Mouse (Mus musculus) liver, embryonic 14.5 days (tissue): Measurements from ENCODE around the gene Akr1c19. TPM values are rescaled to one million over a fixed set of nuclear protein-coding genes. Genes with fewer than 3 reads are reported as not detected.
A peak's percentile ranks its signal among the peaks of the same experiment; 100 is the strongest.
"Not testable (repeated sequence)": the region's sequence is repeated elsewhere in the genome, so short reads cannot be mapped to it uniquely, and the experiment has no call there.

Experiments used
- ATAC-seq: fragments of 200-750 bp; cut with Nextera tagmentation; 2 replicates; pipeline ENCODE4 v1.8.0; 2017; ENCODE audit warnings: moderate number of reproducible peaks, mild to moderate bottlenecking, moderate library complexity; ENCODE audit not compliant: insufficient read depth
- DNase-seq, 3 experiments: peaks; one replicate each; pipeline ENCODE4 v3.0.0-alpha.2; 2012 to 2013; ENCODE audit warnings: low read depth in 3 of 3, low spot score in 3 of 3
- H3K27ac ChIP-seq: fragments of 300-500 bp; sonication (generic); 2 replicates; pipeline ENCODE4 v1.5.1; 2014; ENCODE audit warnings: moderate library complexity, mild to moderate bottlenecking, control low read depth, inconsistent platforms
- H3K27me3 ChIP-seq: fragments of 300-500 bp; sonication (generic); 2 replicates; pipeline ENCODE4 v1.6.1; 2014; ENCODE audit warnings: mild to moderate bottlenecking, low read length, moderate library complexity; ENCODE audit not compliant: control insufficient read depth, insufficient read depth
- H3K36me3 ChIP-seq: fragments of 300-500 bp; sonication (generic); replicated peaks from 2 replicates; pipeline ENCODE4 v1.6.1; 2014; ENCODE audit warnings: low read depth; ENCODE audit not compliant: control insufficient read depth, insufficient read depth
- H3K4me1 ChIP-seq, 2 experiments: fragments of 200-500 bp in 1 of 2; fragments of 300-500 bp in 1 of 2; sonication (generic) in 1 of 2; replicated peaks; 2 replicates each; pipeline ENCODE4 v1.6.1; 2012 to 2014; ENCODE audit warnings: antibody characterized with exemption in 1 of 2, inconsistent platforms in 1 of 2, low read length in 1 of 2; ENCODE audit not compliant: control insufficient read depth in 2 of 2, insufficient read depth in 2 of 2
- H3K4me2 ChIP-seq: fragments of 300-500 bp; sonication (generic); 2 replicates; pipeline ENCODE4 v1.6.1; 2014; ENCODE audit warnings: low read depth, mild to moderate bottlenecking, control low read depth, moderate library complexity
- H3K4me3 ChIP-seq, 2 experiments: fragments of 200-500 bp in 1 of 2; fragments of 300-500 bp in 1 of 2; sonication (generic) in 1 of 2; 2 replicates each; pipeline ENCODE4 v1.5.1; 2012 to 2014; ENCODE audit warnings: low read depth in 2 of 2, low read length in 2 of 2, mild to moderate bottlenecking in 2 of 2, control low read depth in 1 of 2, inconsistent platforms in 1 of 2, moderate library complexity in 1 of 2; ENCODE audit not compliant: insufficient read depth in 1 of 2
- H3K9ac ChIP-seq: fragments of 300-500 bp; sonication (generic); replicated peaks from 2 replicates; pipeline ENCODE4 v1.6.1; 2014; ENCODE audit warnings: mild to moderate bottlenecking, control low read depth, moderate library complexity
- H3K9me3 ChIP-seq: fragments of 300-500 bp; sonication (generic); 2 replicates; pipeline ENCODE4 v1.6.1; 2016; ENCODE audit warnings: low read length, mixed read lengths; ENCODE audit not compliant: control insufficient read depth
- CTCF ChIP-seq: IDR thresholded peaks from 2 replicates; pipeline ENCODE4 v1.5.1; 2016; ENCODE audit warnings: antibody characterized with exemption, low read depth, control low read depth
- EP300 ChIP-seq: IDR thresholded peaks from 2 replicates; pipeline ENCODE4 v1.6.1; 2016; ENCODE audit warnings: antibody characterized with exemption, low read depth
- WGBS: fragments of 180-500 bp; shearing (Covaris S2); extraction: QIAGEN DNeasy Blood & Tissue Kit; methylation state at CpG from one replicate; pipeline ENCODE4 v1.1.7; 2014; ENCODE audit not compliant: insufficient replicate concordance; 5-methylcytosine and 5-hydroxymethylcytosine counted together
- polyA plus RNA-seq, 2 experiments: library from polyadenylated mRNA; depleted of rRNA in 1 of 2; stranded (reverse) in 1 of 2; unstranded in 1 of 2; fragments of >200 nt; fragmentation: Nextera tagmentation in 1 of 2; extraction: Ambion mirVana in 1 of 2; gene quantifications; 2 replicates each; pipeline versions ENCODE4 v1.2.1 to v1.2.3; 2012 to 2014

Akr1c19 gene
- polyA plus RNA-seq, 2 experiments = 14.1 to 41.1 TPM

DNA sequence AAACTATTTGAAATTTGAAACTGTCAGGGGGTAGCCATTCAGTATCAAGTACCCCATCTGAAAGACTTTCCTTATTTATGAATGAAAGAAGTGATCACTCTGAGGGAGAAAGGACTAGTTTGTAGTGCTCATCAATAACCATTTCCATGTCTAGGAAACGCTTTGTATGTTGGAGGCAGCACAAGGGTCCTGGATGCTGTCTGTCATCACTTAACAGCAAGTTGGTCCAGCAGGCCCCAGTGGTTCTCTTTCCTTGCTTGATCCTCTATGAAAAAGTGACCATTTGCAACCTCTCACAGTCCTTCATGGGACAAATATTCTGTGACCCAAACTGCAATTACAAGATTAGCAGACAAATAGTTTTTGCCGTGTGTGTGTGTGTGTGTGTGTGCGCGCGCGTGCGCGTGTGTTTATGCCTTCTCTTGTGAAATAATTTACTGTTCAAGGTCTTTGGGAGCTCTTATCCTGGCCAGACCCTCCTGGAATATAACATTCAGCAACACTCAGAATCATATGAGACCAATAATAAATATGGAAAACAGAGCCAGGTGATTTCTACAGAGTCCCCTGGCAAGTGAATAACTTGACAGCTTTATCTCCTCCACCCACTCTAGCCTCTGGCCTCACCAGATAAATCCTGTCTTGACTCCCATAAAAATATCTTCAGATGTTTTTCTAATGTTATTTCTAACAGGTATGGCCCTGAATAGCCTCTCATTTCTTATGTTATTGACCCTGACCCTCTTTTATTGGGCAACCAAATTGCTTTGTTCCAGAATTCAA, 2.5 kb downstream of the Akr1c19 start:
- no peak for ATAC-seq
- no peak overlapping the region for H3K4me3 ChIP-seq

GRCm38 (mm10) chr13:4233135-4233534, 4.6 kb downstream of the Akr1c19 start:
- no peaks in the 10 kb centered on the region for H3K27me3 ChIP-seq
- no peaks in the 10 kb centered on the region for H3K9me3 ChIP-seq
- 40% methylated on average over 1 of the region's 1 CpGs for WGBS
- DNase-seq (no peak), ATAC-seq (0 out of 2 replicates have a peak, but pooled peaks have one; percentile 10)
- H3K4me2 ChIP-seq = no peak overlapping the region
- H3K4me1 ChIP-seq = no peaks in the 10 kb centered on the region
- H3K4me3 ChIP-seq = no peak overlapping the region
- TF ChIP-seq CTCF (no peak), EP300 (no peak)
- H3K9ac ChIP-seq = no peak overlapping the region
- H3K36me3 ChIP-seq = no peaks in the 10 kb centered on the region
- no peak overlapping the region for H3K27ac ChIP-seq

More for the DNA sequence above, 2.5 kb downstream of the Akr1c19 start:
- Histone ChIP-seq H3K36me3 (no peaks in the 10 kb centered on the region), H3K4me2 (no peak overlapping the region), H3K27ac (no peak overlapping the region), H3K9me3 (no peaks in the 10 kb centered on the region), H3K9ac (no peak overlapping the region), H3K4me1 (no peaks in the 10 kb centered on the region), H3K27me3 (no peaks in the 10 kb centered on the region)
- WGBS = 78% methylated on average over 8 of the region's 8 CpGs
- TF ChIP-seq EP300 (no peak), CTCF (no peak)
- no peak for DNase-seq

GRCm38 (mm10) chr13:4233536-4234172, 5.2 kb downstream of the Akr1c19 start:
- H3K9ac ChIP-seq = no peak overlapping the region
- H3K9me3 ChIP-seq = no peaks in the 10 kb centered on the region
- no peak overlapping the region for H3K27ac ChIP-seq
- H3K27me3 ChIP-seq = no peaks in the 10 kb centered on the region
- H3K4me3 ChIP-seq = peak overlapping the region; percentile 28 to 59
- no peaks in the 10 kb centered on the region for H3K4me1 ChIP-seq
- peak; percentile 17 to 30 (median 22) for DNase-seq
- 43% methylated on average over 3 of the region's 3 CpGs for WGBS
- peak; percentile 73 for ATAC-seq
- H3K4me2 ChIP-seq = no peak overlapping the region
- no peak for TF ChIP-seq CTCF
- H3K36me3 ChIP-seq = no peaks in the 10 kb centered on the region

DNA sequence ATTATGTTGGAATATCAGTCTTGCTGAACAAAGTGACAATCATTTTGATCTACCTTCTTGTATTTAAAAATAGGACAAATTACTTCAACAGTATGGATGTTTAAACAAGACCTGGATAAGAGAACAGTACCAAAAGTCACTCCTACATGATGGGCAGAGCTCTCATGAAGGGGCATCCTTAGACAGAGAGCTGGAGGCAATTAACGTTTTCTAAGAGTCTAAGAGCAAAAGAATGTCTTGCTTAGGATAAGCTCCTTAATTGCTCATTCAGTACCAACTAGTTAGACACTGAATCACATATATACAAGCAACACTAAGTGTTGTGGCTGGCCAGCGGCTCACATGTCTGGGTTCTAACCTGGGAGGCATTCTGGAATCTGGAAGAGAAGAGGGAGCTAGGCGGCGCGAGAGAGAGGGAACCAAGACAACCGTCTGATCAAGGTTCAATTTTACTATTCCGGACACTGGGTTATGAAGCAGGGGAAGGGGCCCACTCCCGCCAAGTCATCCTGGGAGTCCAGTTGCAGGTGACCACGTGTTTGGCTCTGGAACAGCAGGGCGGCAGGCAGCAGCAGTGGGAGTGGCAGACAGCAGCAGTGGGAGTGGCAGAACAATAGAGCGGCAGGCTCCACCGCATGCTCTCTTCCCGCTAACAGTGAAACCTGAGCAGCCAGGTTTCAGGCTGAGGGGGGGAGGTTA, 16.5 kb downstream of the Akr1c19 start:
- Histone ChIP-seq H3K4me1 (no peaks in the 10 kb centered on the region), H3K9me3 (no peaks in the 10 kb centered on the region), H3K9ac (no peak overlapping the region), H3K27me3 (no peaks in the 10 kb centered on the region), H3K36me3 (no peaks in the 10 kb centered on the region), H3K4me2 (no peak overlapping the region), H3K27ac (no peak overlapping the region), H3K4me3 (no peak overlapping the region)
- peak; percentile 39; the same call in 1 of the 2 replicates for ATAC-seq
- WGBS = 7% methylated on average over 13 of the region's 13 CpGs
- no peak for DNase-seq
- TF ChIP-seq EP300 (no peak), CTCF (no peak)

- no peak overlapping the region for H3K9ac ChIP-seq
- no peak for TF ChIP-seq EP300
- no peak for TF ChIP-seq CTCF
- H3K27ac ChIP-seq = no peak overlapping the region
- H3K27me3 ChIP-seq = no peaks in the 10 kb centered on the region
- whole genome bisulfite sequencing = 44% methylated on average over 3 of the region's 3 CpGs
- no peak overlapping the region for H3K4me3 ChIP-seq
- no peaks in the 10 kb centered on the region for H3K9me3 ChIP-seq
- H3K4me2 ChIP-seq = no peak overlapping the region
- DNase-seq (no peak), ATAC-seq (no peak)
- H3K4me1 ChIP-seq = no peaks in the 10 kb centered on the region
- H3K36me3 ChIP-seq = no peaks in the 10 kb centered on the region
These were observed 20.8 kb downstream of the Akr1c19 start for GRCm38 (mm10) chr13:4249347-4249746.

DNA sequence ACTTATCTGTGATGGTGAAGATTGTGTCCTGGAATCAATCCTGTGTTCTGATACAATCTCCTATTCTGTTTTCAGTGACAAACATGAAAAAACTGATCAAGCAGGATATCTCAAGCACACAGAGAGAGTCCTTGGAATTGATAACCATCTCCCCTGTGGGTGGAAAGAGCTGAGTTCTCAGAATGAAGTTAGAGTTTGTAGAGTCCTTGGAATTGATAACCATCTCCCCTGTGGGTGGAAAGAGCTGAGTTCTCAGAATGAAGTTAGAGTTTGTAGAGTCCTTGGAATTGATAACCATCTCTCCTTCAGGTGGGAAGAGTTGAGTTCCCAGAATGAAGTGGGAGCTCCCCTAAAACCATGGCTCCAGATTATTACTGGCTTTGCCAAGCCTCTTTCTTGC, 28.4 kb downstream of the Akr1c19 start:
- H3K27me3 ChIP-seq, H3K36me3 ChIP-seq, ATAC-seq: not testable (repeated sequence)

More for the DNA sequence above, 28.4 kb downstream of the Akr1c19 start:
- H3K4me2 ChIP-seq, H3K4me3 ChIP-seq, H3K9ac ChIP-seq, H3K4me1 ChIP-seq, H3K9me3 ChIP-seq, H3K27ac ChIP-seq, DNase-seq: not testable (repeated sequence)
